Mouse (Mus musculus) splenic B cell, adult 2 months (primary cell): Measurements from ENCODE around the gene Fry.

Experiments
- DNase-seq: peaks from one replicate; pipeline ENCODE4 v3.0.0-alpha.2; 2011; ENCODE audit warnings: low read depth, low spot score
- H3K27me3 ChIP-seq: 2 replicates; pipeline ENCODE4 v1.6.1; 2012; ENCODE audit warnings: mild to moderate bottlenecking, low read length, moderate library complexity, mixed read lengths; ENCODE audit not compliant: control insufficient read depth, poor library complexity, insufficient read depth, severe bottlenecking
- H3K36me3 ChIP-seq: 2 replicates; pipeline ENCODE4 v1.6.1; 2012; ENCODE audit warnings: mild to moderate bottlenecking, low read length, moderate library complexity, mixed read lengths; ENCODE audit not compliant: control insufficient read depth, poor library complexity, insufficient read depth, severe bottlenecking

Fry gene

GRCm38 (mm10) chr5:150118455-150119241 lies at the start of gene Fry:
Gene Fry (plus strand): TSS chr5:150118645.
- Histone ChIP-seq H3K36me3 (no peaks in the 10 kb centered on the region), H3K27me3 (no peaks in the 10 kb centered on the region)
- DNase-seq = peak; percentile 95

- no peaks in the 10 kb centered on the region for H3K27me3 ChIP-seq
- no peaks in the 10 kb centered on the region for H3K36me3 ChIP-seq
- no peak for DNase-seq
Measured at GRCm38 (mm10) chr5:150070086-150070485, 48.4 kb upstream of the Fry start.

- DNase-seq = no peak
- Histone ChIP-seq H3K27me3 (no peaks in the 10 kb centered on the region), H3K36me3 (no peaks in the 10 kb centered on the region)
Measured at GRCm38 (mm10) chr5:150071738-150072137, 46.7 kb upstream of the Fry start.

GRCm38 (mm10) chr5:150079866-150080797 lies 38.3 kb upstream of the Fry start:
- H3K36me3 ChIP-seq = no peaks in the 10 kb centered on the region
- H3K27me3 ChIP-seq = no peaks in the 10 kb centered on the region
- no peak for DNase-seq

- H3K36me3 ChIP-seq = no peaks in the 10 kb centered on the region
- no peak for DNase-seq
- no peaks in the 10 kb centered on the region for H3K27me3 ChIP-seq
Measured at GRCm38 (mm10) chr5:150082696-150083095, 35.7 kb upstream of the Fry start.

- Histone ChIP-seq H3K27me3 (no peaks in the 10 kb centered on the region), H3K36me3 (no peaks in the 10 kb centered on the region)
- no peak for DNase-seq
Measured at GRCm38 (mm10) chr5:150083190-150083589, 35.3 kb upstream of the Fry start.

- Histone ChIP-seq H3K27me3 (no peaks in the 10 kb centered on the region), H3K36me3 (no peaks in the 10 kb centered on the region)
- peak; percentile 80 for DNase-seq
Measured at GRCm38 (mm10) chr5:150097620-150098019, 20.8 kb upstream of the Fry start.

- Histone ChIP-seq H3K27me3 (no peaks in the 10 kb centered on the region), H3K36me3 (no peaks in the 10 kb centered on the region)
- no peak for DNase-seq
Measured at GRCm38 (mm10) chr5:150098754-150099153, 19.7 kb upstream of the Fry start.

- no peaks in the 10 kb centered on the region for H3K27me3 ChIP-seq
- H3K36me3 ChIP-seq = no peaks in the 10 kb centered on the region
- DNase-seq = no peak
Measured at GRCm38 (mm10) chr5:150101789-150102188, 16.7 kb upstream of the Fry start.

- no peak for DNase-seq
- no peaks in the 10 kb centered on the region for H3K36me3 ChIP-seq
Measured at GRCm38 (mm10) chr5:150106358-150106757, 12.1 kb upstream of the Fry start.

GRCm38 (mm10) chr5:150111236-150111635 lies 7.2 kb upstream of the Fry start:
- DNase-seq = no peak
- no peaks in the 10 kb centered on the region for H3K27me3 ChIP-seq
- no peaks in the 10 kb centered on the region for H3K36me3 ChIP-seq

More at GRCm38 (mm10) chr5:150106358-150106757, 12.1 kb upstream of the Fry start:
- H3K27me3 ChIP-seq = no peaks in the 10 kb centered on the region

GRCm38 (mm10) chr5:150114007-150114406 lies 4.4 kb upstream of the Fry start:
- DNase-seq = peak; percentile 67
- Histone ChIP-seq H3K27me3 (no peaks in the 10 kb centered on the region), H3K36me3 (no peaks in the 10 kb centered on the region)

- Histone ChIP-seq H3K27me3 (no peaks in the 10 kb centered on the region), H3K36me3 (no peaks in the 10 kb centered on the region)
- no peak for DNase-seq
Measured at GRCm38 (mm10) chr5:150114778-150115177, 3.7 kb upstream of the Fry start.

- no peaks in the 10 kb centered on the region for H3K27me3 ChIP-seq
- no peaks in the 10 kb centered on the region for H3K36me3 ChIP-seq
- DNase-seq = peak; percentile 30
Measured at GRCm38 (mm10) chr5:150115271-150116092, 3.0 kb upstream of the Fry start.
